Mouse (Mus musculus): ENCODE results near the gene Camkk1.

DNA sequence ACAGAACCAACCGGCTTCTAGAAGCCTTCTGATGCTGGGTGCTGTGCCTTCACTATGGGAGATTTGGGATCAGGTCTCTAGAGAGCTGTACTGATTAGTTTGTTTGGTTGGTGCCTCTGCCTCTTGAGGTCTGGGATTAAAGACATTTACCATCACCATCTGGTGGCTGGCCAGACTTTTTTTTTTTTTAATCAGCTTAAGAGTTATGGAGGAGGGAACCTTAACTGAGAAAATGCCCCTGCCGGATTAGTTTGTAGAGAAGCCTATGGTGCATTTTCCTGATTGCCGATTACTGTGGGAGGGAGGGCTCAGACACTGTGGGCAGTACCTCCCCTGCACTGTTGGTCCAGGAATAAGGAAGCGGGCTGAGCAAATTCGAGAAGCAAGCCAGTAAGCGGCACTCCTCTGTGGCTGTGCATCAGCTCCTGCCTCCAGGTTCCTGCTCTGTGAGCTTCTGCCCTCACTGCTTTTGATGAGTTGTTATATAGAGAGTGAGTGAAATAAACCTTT lies 58.5 kb downstream of the Camkk1 start:
- TF ChIP-seq CTCF (IDR thresholded peaks at IDR 0.05; ENCODE audit: control insufficient read depth, insufficient read depth, low read length): no peak
- no peak for TF ChIP-seq POLR2A (IDR thresholded peaks at IDR 0.05; ENCODE audit: borderline replicate concordance, control insufficient read depth, low read depth, low read length)
